Mouse (Mus musculus) kidney, embryonic 14.5 days (tissue): ENCODE measurements around the gene Abca5. TPM values are rescaled to one million over a fixed set of nuclear protein-coding genes. Genes with fewer than 3 reads are reported as not detected.
"Not testable (repeated sequence)": the region's sequence is repeated elsewhere in the genome, so short reads cannot be mapped to it uniquely, and the experiment has no call there.

ENCODE experiments used
- ATAC-seq: fragments of 200-750 bp; cut with Nextera tagmentation; 2 replicates; pipeline ENCODE4 v1.8.0; 2017; ENCODE audit warnings: moderate number of reproducible peaks, mild to moderate bottlenecking, moderate TSS enrichment, moderate library complexity; ENCODE audit not compliant: low FRiP score, low TSS enrichment
- H3K27ac ChIP-seq: fragments of 300-500 bp; sonication (generic); 2 replicates; pipeline ENCODE4 v1.5.1; 2014; ENCODE audit warnings: low read depth, mild to moderate bottlenecking, low read length, moderate library complexity, mixed read lengths
- H3K27me3 ChIP-seq: fragments of 300-500 bp; sonication (generic); 2 replicates; pipeline ENCODE4 v1.6.1; 2014; ENCODE audit warnings: mild to moderate bottlenecking, low read length; ENCODE audit not compliant: control insufficient read depth, insufficient read depth
- H3K36me3 ChIP-seq: fragments of 300-500 bp; sonication (generic); 2 replicates; pipeline ENCODE4 v1.6.1; 2014; ENCODE audit warnings: low read length, mixed read lengths; ENCODE audit not compliant: control insufficient read depth, insufficient read depth
- H3K4me1 ChIP-seq: fragments of 300-500 bp; sonication (generic); 2 replicates; pipeline ENCODE4 v1.6.1; 2014; ENCODE audit warnings: low read length, mixed read lengths; ENCODE audit not compliant: control insufficient read depth, insufficient read depth
- H3K4me2 ChIP-seq: fragments of 300-500 bp; sonication (generic); replicated peaks from 2 replicates; pipeline ENCODE4 v1.6.1; 2014; ENCODE audit warnings: low read depth, mild to moderate bottlenecking, low read length
- H3K4me3 ChIP-seq: fragments of 300-500 bp; sonication (generic); 2 replicates; pipeline ENCODE4 v1.5.1; 2014; ENCODE audit warnings: mild to moderate bottlenecking, low read length
- H3K9ac ChIP-seq: fragments of 300-500 bp; sonication (generic); 2 replicates; pipeline ENCODE4 v1.6.1; 2014; ENCODE audit warnings: low read depth, mild to moderate bottlenecking, low read length, moderate library complexity
- H3K9me3 ChIP-seq: fragments of 300-500 bp; sonication (generic); 2 replicates; pipeline ENCODE4 v1.6.1; 2016; ENCODE audit warnings: low read length; ENCODE audit not compliant: control insufficient read depth
- WGBS: fragments of 180-500 bp; shearing (Covaris S2); extraction: QIAGEN DNeasy Blood & Tissue Kit; methylation state at CpG from one replicate; pipeline ENCODE4 v1.1.7; 2014; 5-methylcytosine and 5-hydroxymethylcytosine counted together
- polyA plus RNA-seq: library from polyadenylated mRNA; unstranded; fragments of >200 nt; fragmentation: Nextera tagmentation; extraction: Ambion mirVana; gene quantifications from 2 replicates; pipeline ENCODE4 v1.2.1, GENCODE M21; 2014

Gene Abca5
- polyA plus RNA-seq, 1 experiment from 2014 or later, result 6.9 TPM

DNA sequence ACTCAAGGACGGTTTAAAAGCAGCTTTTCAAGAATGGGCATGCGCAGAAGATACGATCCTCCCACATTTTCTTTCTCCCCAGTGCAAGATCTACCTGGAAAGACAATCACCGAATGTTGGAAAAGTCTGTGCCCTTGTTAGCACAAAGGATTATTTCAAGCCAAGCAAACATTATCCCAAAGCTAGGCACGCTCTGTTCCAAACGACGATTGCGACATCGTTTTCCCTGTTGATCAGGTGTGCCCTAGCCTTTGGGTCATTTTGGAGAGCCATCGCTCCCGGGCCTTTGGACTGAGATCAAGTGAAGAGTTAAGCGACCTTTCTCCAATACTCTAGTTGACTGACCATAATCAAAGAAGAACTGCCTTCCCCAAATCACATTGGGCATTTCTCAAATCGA lies 30.1 kb upstream of the Abca5 start:
- H3K27me3 ChIP-seq, result no peaks in the 10 kb centered on the region
- 93% methylated on average over 13 of the region's 13 CpGs for WGBS
- H3K9me3 ChIP-seq, result no peaks in the 10 kb centered on the region
- no peaks in the 10 kb centered on the region for H3K36me3 ChIP-seq
- H3K4me3 ChIP-seq, result no peak overlapping the region
- ATAC-seq, result no peak
- no peaks in the 10 kb centered on the region; the same call in 1 of the 2 replicates for H3K4me1 ChIP-seq
- H3K9ac ChIP-seq, result no peak overlapping the region
- H3K27ac ChIP-seq, result no peak overlapping the region
- H3K4me2 ChIP-seq, result no peak overlapping the region

DNA sequence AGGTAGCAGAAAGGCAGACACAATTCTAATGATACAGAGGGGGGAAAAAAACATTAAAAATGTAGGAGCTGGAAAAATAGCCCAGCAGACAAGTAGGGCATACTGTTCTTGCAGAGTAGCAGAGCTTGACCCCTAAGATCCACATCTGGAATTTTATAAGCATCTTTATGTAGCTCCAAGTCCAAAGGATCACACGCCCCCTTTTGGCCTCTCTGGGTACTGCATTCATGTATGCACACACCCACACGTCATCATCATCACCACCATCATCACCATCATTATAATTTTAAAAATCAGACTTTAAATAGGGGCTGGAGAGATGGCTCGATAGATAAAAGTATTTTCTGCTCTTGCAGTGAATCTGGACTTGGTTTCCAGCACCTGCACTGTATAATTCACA lies 29.4 kb upstream of the Abca5 start:
- ATAC-seq, result no peak
- no peak overlapping the region for H3K4me2 ChIP-seq
- no peaks in the 10 kb centered on the region for H3K27me3 ChIP-seq
- H3K9ac ChIP-seq, result no peak overlapping the region
- no peak overlapping the region for H3K4me3 ChIP-seq
- WGBS, result 82% methylated on average over 3 of the region's 3 CpGs
- no peaks in the 10 kb centered on the region; the same call in 1 of the 2 replicates for H3K4me1 ChIP-seq
- no peak overlapping the region for H3K27ac ChIP-seq
- no peaks in the 10 kb centered on the region for H3K36me3 ChIP-seq
- no peaks in the 10 kb centered on the region for H3K9me3 ChIP-seq

DNA sequence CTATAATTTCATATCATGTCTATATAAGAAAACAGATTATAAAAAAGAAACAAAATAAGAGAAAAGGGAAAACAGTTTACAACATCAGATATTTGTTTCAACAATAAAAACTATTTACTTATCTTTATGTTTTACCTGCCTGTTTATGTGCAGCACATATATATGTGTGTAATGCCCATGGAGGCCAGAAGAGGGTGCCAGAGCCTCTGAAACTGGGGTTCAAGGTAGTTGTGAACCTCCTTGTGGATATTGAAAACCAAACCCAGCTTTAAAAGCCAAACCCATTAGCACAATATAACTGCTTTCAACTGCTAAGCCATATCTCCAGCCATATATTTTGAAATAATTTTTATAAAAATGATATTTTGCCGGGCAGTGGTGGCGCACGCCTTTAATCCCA lies 27.5 kb upstream of the Abca5 start:
- 72% methylated on average over 3 of the region's 3 CpGs for WGBS

GRCm38 (mm10) chr11:110357756-110358551 lies 20.4 kb upstream of the Abca5 start:
- H3K36me3 ChIP-seq, result no peaks in the 10 kb centered on the region
- H3K9me3 ChIP-seq, result no peaks in the 10 kb centered on the region; the same call in 1 of the 2 replicates

More for the DNA sequence above, 27.5 kb upstream of the Abca5 start:
- Histone ChIP-seq H3K4me1 (no peaks in the 10 kb centered on the region; the same call in 1 of the 2 replicates), H3K4me2 (no peak overlapping the region), H3K36me3 (no peaks in the 10 kb centered on the region), H3K27ac (no peak overlapping the region), H3K9ac (no peak overlapping the region), H3K9me3 (no peaks in the 10 kb centered on the region; the same call in 1 of the 2 replicates), H3K27me3 (no peaks in the 10 kb centered on the region), H3K4me3 (no peak overlapping the region)
- ATAC-seq, result no peak

DNA sequence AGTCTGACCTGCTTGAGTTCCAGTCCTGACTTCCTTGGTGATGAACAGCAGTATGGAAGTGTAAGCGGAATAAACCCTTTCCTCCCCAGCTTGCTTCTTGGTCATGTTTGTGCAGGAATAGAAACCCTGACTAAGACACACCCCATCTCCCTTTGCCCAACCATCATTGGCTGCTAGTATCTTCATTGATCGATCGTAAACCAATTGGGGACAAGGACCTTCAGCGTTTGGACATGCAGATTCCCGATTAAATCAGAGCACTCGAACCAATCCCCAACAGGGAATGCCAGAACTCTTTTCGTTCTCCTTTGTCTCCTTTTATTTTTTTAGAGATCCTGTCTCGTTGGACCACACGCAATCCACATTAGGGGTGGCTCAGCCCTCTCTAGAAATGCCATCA lies 17.6 kb upstream of the Abca5 start:
- H3K4me1 ChIP-seq, H3K36me3 ChIP-seq, H3K4me3 ChIP-seq, H3K4me2 ChIP-seq, ATAC-seq, H3K9ac ChIP-seq, H3K27ac ChIP-seq, H3K27me3 ChIP-seq, H3K9me3 ChIP-seq: not testable (repeated sequence)
- WGBS, result 88% methylated on average over 9 of the region's 9 CpGs

More at GRCm38 (mm10) chr11:110357756-110358551, 20.4 kb upstream of the Abca5 start:
- Histone ChIP-seq H3K9ac (no peak overlapping the region), H3K4me1 (no peaks in the 10 kb centered on the region), H3K27me3 (no peaks in the 10 kb centered on the region), H3K4me2 (no peak overlapping the region), H3K27ac (no peak overlapping the region), H3K4me3 (no peak overlapping the region)
- no peak for ATAC-seq
- 73% methylated on average over 16 of the region's 16 CpGs for WGBS

- no peak overlapping the region for H3K27ac ChIP-seq
- no peak overlapping the region for H3K4me2 ChIP-seq
- no peaks in the 10 kb centered on the region for H3K9me3 ChIP-seq
- no peaks in the 10 kb centered on the region for H3K4me1 ChIP-seq
- ATAC-seq, result no peak
- no peaks in the 10 kb centered on the region for H3K36me3 ChIP-seq
- no peaks in the 10 kb centered on the region for H3K27me3 ChIP-seq
- no peak overlapping the region for H3K4me3 ChIP-seq
- WGBS, result 71% methylated on average over 9 of the region's 9 CpGs
- no peak overlapping the region for H3K9ac ChIP-seq
Measured at GRCm38 (mm10) chr11:110354261-110354660, 16.7 kb upstream of the Abca5 start.

- no peak overlapping the region for H3K4me2 ChIP-seq
- no peaks in the 10 kb centered on the region for H3K27me3 ChIP-seq
- ATAC-seq, result no peak
- 78% methylated on average over 2 of the region's 2 CpGs for WGBS
- H3K4me1 ChIP-seq, result no peaks in the 10 kb centered on the region
- H3K9ac ChIP-seq, result no peak overlapping the region
- H3K27ac ChIP-seq, result no peak overlapping the region
- H3K4me3 ChIP-seq, result no peak overlapping the region
- H3K36me3 ChIP-seq, result no peaks in the 10 kb centered on the region
- no peaks in the 10 kb centered on the region for H3K9me3 ChIP-seq
Measured at GRCm38 (mm10) chr11:110348170-110348569, 10.7 kb upstream of the Abca5 start.

GRCm38 (mm10) chr11:110347768-110348167 lies 10.3 kb upstream of the Abca5 start:
- Histone ChIP-seq H3K4me3 (no peak overlapping the region), H3K9me3 (no peaks in the 10 kb centered on the region), H3K27ac (no peak overlapping the region), H3K4me2 (no peak overlapping the region), H3K4me1 (no peaks in the 10 kb centered on the region), H3K36me3 (no peaks in the 10 kb centered on the region), H3K9ac (no peak overlapping the region), H3K27me3 (no peaks in the 10 kb centered on the region)
- ATAC-seq, result no peak
- 62% methylated on average over 6 of the region's 6 CpGs for WGBS

DNA sequence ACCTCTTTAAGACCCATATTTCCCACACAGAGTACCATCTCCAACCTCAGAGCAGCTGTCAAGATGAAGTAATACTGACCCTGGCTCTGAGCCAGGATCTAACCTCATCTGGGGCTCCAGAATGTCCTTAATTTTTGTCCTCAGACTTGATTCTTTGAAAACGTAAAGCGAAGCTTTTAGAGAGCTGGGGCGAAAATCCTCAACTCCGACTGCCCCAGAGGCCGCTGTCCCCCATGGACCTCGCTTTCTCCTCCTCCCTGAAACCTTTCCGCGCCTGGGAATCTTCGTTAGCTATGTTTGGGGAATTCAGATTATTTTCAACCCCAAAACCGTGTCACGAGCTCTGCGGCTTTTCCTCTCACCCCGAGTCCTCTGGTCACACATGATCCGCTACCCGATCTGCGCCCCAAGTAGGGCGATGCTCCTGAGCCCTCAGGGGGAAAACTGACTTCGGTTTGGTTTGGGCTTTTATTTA lies 665 bp downstream of the Abca5 start:
- Histone ChIP-seq H3K9me3 (no peaks in the 10 kb centered on the region), H3K36me3 (no peaks in the 10 kb centered on the region), H3K27ac (no peak overlapping the region), H3K4me2 (peak overlapping the region; percentile 86), H3K9ac (peak overlapping the region; percentile 65), H3K4me3 (peak overlapping the region; percentile 83), H3K27me3 (no peaks in the 10 kb centered on the region; the same call in 1 of the 2 replicates), H3K4me1 (no peaks in the 10 kb centered on the region)
- WGBS, result under 1% methylated on average over 18 of the region's 18 CpGs
- ATAC-seq, result peak; percentile 47
